Mouse (Mus musculus) common myeloid progenitor, adult 5-6 weeks (primary cell): ENCODE data around the gene C1ra. TPM values are rescaled to one million over a fixed set of nuclear protein-coding genes. Genes with fewer than 3 reads are reported as not detected.
"Not testable (repeated sequence)": the region's sequence is repeated elsewhere in the genome, so short reads cannot be mapped to it uniquely, and the experiment has no call there.

Experiments used
- ATAC-seq: replicated peaks from 2 replicates; pipeline ENCODE4 v1.8.0; 2016; ENCODE audit warnings: low read depth, mild to moderate bottlenecking, moderate TSS enrichment, inconsistent platforms; ENCODE audit not compliant: poor library complexity, severe bottlenecking
- total RNA-seq: library from RNA; stranded (forward); fragments of 200-1000, 187-1606 nt; gene quantifications from 2 replicates; pipeline ENCODE4 v1.2.3, GENCODE M21; 2017

C1ra gene
- 1.7 and 3.9 TPM in 2 replicates for total RNA-seq

GRCm38 (mm10) chr6:124512355-124512836 is at the start of gene C1ra:
C1ra (plus strand) TSS chr6:124512405.
- peak; percentile 73 for ATAC-seq

DNA sequence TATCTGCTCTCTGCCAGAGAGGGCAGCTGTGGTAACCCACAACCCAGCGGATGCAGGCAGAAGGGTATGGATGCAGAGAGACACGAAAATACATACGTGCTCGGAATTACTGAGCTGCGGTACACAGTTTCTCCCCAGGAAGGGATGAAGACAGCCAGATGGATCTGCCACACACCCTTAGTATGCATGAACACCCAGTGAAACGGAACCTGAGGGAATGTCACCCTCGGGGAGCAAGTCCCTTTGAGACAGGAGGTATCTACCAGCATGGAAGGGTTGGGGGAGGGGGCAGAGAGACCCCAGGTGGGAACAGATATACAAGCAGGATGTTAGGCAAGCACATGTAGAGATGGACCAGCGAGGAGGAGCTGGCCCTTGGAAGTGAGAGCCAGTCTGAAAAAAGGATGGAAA is 48.3 kb upstream of the C1ra start:
- peak; percentile 65 for ATAC-seq

GRCm38 (mm10) chr6:124464305-124465271 is 47.6 kb upstream of the C1ra start, which contains the start of gene Clstn3:
Clstn3 (minus strand) TSS chr6:124464794.
- ATAC-seq = peak; percentile 87

DNA sequence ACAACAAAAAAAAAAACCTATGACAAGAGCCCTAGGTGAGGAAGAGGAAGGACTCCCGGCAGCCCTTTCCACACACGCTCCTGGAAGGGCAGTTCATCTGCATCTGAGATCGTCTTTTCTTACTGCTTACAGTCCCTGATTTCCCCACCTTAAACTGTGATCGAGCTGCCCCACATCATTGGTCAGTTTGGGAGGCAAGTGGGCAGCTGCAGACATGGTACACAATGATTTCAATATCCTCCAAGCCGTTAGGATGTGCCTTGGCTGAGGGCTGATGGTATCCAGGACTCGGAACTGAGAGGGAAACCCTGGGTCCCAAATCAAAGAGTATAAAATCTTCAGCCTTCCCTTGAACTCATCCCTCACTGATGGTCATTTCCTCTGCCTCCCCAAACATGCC is 46.9 kb upstream of the C1ra start:
- no peak for ATAC-seq

DNA sequence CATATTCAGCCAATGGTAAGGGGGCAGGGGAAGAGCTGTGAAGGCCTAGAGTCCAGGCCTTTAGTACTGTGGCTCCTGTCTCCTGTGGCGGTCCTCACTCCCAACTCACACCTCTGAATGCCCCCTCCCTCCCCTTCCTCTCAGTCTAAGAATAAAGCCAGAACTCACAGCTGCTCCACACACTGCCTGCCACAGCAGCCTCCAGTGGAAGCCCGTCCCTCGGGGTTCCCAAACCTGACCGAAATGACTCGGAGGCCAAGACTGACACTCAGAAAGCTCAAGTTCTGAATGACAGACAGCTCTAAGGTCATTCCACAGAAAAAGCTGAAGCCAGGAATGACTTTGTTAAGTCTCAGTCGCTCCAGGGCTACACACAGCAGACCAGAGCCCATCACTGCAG is 46.5 kb upstream of the C1ra start:
- no peak for ATAC-seq

- no peak for ATAC-seq
Measured at GRCm38 (mm10) chr6:124471121-124471520, 41.1 kb upstream of the C1ra start.

DNA sequence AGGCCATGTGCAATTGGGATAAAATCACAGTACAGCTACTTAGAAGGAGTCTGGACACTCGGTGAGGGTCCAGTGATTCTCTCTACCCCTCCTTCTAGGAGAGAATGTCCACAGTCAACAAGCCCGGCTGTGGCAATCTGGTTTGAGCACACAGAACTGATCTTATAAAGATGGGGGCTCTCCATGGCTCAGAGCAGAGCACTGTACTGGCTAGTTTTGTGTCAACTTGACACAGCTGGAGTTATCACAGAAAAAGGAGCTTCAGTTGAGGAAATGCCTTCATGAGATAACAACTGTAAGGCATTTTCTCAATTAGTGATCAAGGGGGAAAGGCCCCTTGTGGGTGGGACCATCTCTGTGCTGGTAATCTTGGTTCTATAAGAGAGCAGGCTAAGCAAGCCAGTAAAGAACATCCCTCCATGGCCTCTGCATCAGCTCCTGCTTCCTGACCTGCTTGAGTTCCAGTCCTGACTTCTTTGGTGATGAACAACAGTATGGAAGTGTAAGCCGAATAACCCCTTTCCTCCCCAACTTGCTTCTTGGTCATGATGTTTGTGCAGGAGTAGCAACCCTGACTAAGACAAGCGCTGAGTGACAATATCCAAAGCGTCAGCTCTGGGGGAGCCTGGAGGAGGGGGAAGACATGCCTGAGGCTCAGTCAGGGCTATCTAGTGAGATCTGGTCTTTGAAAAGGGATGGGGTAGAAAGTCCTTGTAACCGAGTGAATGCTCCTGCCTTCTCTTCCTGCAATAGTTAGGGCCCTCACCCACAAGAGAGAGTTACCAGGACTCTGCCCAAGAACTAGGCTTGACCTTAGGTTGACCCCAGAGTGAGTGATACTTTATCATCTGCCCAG is 40.2 kb upstream of the C1ra start:
- 0 out of 2 replicates have a peak, but pooled peaks have one; percentile 2 for ATAC-seq

GRCm38 (mm10) chr6:124472801-124473200 is 39.4 kb upstream of the C1ra start:
- peak; percentile 68 for ATAC-seq

DNA sequence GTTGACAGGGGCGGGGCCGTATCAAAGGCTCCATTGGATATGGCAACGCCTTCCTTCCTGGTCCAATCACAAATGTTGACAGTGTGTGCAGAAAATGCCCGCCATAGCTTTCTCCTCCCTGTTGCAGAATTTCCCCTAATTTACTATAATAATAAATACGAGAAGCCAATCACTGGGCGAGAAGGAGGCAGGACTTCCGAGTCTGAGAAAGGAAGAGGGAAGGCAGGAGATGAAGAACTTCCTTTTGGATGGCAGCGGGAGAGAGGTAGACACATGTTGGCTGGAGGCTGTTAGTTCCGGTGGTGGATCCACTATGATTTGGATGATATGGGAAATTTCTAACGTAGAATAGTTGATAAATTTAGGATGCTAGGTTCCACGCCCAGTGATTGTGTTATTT is 37.6 kb upstream of the C1ra start:
- ATAC-seq = no peak

- not testable (repeated sequence) for ATAC-seq
Measured at GRCm38 (mm10) chr6:124475335-124476075, 36.7 kb upstream of the C1ra start.

GRCm38 (mm10) chr6:124476216-124476615 is 36.0 kb upstream of the C1ra start:
- ATAC-seq = no peak

- ATAC-seq = no peak
Measured at GRCm38 (mm10) chr6:124476796-124477195, 35.4 kb upstream of the C1ra start.

GRCm38 (mm10) chr6:124477221-124477655 is 35.0 kb upstream of the C1ra start:
- ATAC-seq = peak; percentile 6; the same call in 1 of the 2 replicates

GRCm38 (mm10) chr6:124477922-124478651 is 34.1 kb upstream of the C1ra start:
- peak; percentile 75 for ATAC-seq

- no peak for ATAC-seq
Measured at GRCm38 (mm10) chr6:124478874-124479572, 33.2 kb upstream of the C1ra start.

DNA sequence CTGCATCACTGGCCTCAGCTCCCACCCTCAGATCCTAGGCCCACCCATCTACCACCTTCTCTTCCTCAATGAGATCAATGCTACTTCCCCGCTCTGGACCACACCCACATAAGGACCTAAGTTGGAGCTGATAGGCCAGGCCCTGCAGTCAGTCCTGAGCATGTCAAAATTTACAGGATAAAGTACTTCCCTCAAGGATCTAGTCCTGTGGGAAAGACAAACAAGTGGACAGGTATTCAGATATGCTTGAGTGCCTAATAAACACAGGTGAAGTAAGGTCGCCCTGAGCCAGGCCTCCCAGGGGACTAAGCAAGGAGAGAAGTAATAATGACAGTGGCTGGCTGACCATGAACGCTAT is 32.7 kb upstream of the C1ra start:
- ATAC-seq = no peak

DNA sequence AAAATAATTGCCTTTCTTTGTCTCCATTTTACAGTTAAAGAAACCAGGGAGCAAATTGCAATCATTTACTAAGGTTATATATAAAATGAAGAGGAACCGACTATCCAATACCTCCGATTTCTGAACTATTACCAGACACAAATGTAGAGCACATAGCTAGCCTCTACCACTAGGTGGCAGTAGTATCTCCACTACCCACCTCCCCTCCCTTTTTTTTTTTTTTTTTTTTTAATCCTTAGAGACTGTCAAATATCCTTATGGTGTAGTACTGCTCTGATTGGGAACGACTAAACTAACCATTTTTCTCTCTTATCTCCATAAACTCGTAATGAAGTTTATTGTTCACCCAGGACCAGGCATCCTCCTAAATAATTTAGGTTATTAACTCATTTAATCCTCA is 31.9 kb upstream of the C1ra start:
- peak; percentile 17; the same call in 1 of the 2 replicates for ATAC-seq

DNA sequence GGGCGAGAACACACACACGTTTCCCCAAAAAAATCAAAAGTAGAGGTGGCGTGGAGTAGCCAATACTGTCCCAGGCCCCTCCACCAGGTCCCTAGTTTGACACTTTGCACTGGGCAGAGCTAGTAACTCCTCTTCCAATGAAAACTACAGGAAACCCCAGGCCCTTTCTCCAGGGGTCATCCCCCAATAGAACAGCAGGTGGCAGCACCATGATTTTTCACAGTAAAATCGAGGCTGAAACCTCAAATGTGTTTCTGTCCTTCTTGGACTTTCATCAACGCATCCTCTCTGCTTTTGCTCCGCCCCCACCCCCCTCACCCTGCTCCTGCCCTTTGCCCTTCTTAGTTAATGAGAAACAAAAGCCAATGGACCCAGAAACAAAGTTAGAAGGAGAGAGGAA is 30.6 kb upstream of the C1ra start:
- ATAC-seq = 0 out of 2 replicates have a peak, but pooled peaks have one; percentile 22
